Mouse (Mus musculus): Measurements from ENCODE around the gene Bnc1. TPM values are rescaled to one million over a fixed set of nuclear protein-coding genes. Genes with fewer than 3 reads are reported as not detected.

The Bnc1 gene
- polyA plus RNA-seq, 1 experiment = 0.30 TPM

GRCm38 (mm10) chr7:82018031-82018430 lies 25.9 kb upstream of the Bnc1 start:
- H3K36me3 ChIP-seq (ENCODE audit: control insufficient read depth, insufficient read depth, low read length, poor library complexity, severe bottlenecking) = no peaks in the 10 kb centered on the region
- H3K4me1 ChIP-seq (ENCODE audit: control insufficient read depth, insufficient read depth, low read length) = no peaks in the 10 kb centered on the region
- H3K27ac ChIP-seq (ENCODE audit: insufficient read depth, low read length) = no peak overlapping the region
- no peak overlapping the region for H3K4me3 ChIP-seq (ENCODE audit: low read depth, low read length)
- no peak for TF ChIP-seq EP300 (IDR thresholded peaks at IDR 0.05; ENCODE audit: insufficient read depth, low read depth, low read length)
- no peak for TF ChIP-seq POLR2A (IDR thresholded peaks at IDR 0.05; ENCODE audit: insufficient read depth, low read length)
- no peak for TF ChIP-seq CTCF (IDR thresholded peaks at IDR 0.05; ENCODE audit: low read depth, low read length)
- H3K27me3 ChIP-seq (ENCODE audit: control insufficient read depth, insufficient read depth, low read length, poor library complexity, severe bottlenecking) = no peaks in the 10 kb centered on the region
- no peaks in the 10 kb centered on the region for H3K9me3 ChIP-seq (replicated peaks; ENCODE audit: control insufficient read depth, insufficient read depth, low read length, poor library complexity, severe bottlenecking)
- no peak overlapping the region for H3K9ac ChIP-seq (ENCODE audit: low read depth, poor library complexity, severe bottlenecking)

- H3K9ac ChIP-seq (ENCODE audit: low read depth, poor library complexity, severe bottlenecking) = no peak overlapping the region
Observed at GRCm38 (mm10) chr7:82016751-82017710, 24.9 kb upstream of the Bnc1 start.

GRCm38 (mm10) chr7:82012472-82012871 lies 20.4 kb upstream of the Bnc1 start:
- no peaks in the 10 kb centered on the region for H3K27me3 ChIP-seq (ENCODE audit: control insufficient read depth, insufficient read depth, low read length, poor library complexity, severe bottlenecking)
- H3K27ac ChIP-seq (ENCODE audit: insufficient read depth, low read length) = no peak overlapping the region
- no peaks in the 10 kb centered on the region for H3K9me3 ChIP-seq (replicated peaks; ENCODE audit: control insufficient read depth, insufficient read depth, low read length, poor library complexity, severe bottlenecking)
- TF ChIP-seq CTCF (IDR thresholded peaks at IDR 0.05; ENCODE audit: low read depth, low read length) = no peak
- TF ChIP-seq POLR2A (IDR thresholded peaks at IDR 0.05; ENCODE audit: insufficient read depth, low read length) = no peak
- TF ChIP-seq EP300 (IDR thresholded peaks at IDR 0.05; ENCODE audit: insufficient read depth, low read depth, low read length) = no peak
- H3K9ac ChIP-seq (ENCODE audit: low read depth, poor library complexity, severe bottlenecking) = no peak overlapping the region
- H3K36me3 ChIP-seq (ENCODE audit: control insufficient read depth, insufficient read depth, low read length, poor library complexity, severe bottlenecking) = no peaks in the 10 kb centered on the region
- no peaks in the 10 kb centered on the region for H3K4me1 ChIP-seq (ENCODE audit: control insufficient read depth, insufficient read depth, low read length)
- no peak overlapping the region for H3K4me3 ChIP-seq (ENCODE audit: low read depth, low read length)

More at GRCm38 (mm10) chr7:82016751-82017710, 24.9 kb upstream of the Bnc1 start:
- Histone ChIP-seq H3K4me3 (ENCODE audit: low read depth, low read length) (no peak overlapping the region), H3K9me3 (replicated peaks; ENCODE audit: control insufficient read depth, insufficient read depth, low read length, poor library complexity, severe bottlenecking) (no peaks in the 10 kb centered on the region), H3K4me1 (ENCODE audit: control insufficient read depth, insufficient read depth, low read length) (no peaks in the 10 kb centered on the region), H3K27me3 (ENCODE audit: control insufficient read depth, insufficient read depth, low read length, poor library complexity, severe bottlenecking) (no peaks in the 10 kb centered on the region), H3K27ac (ENCODE audit: insufficient read depth, low read length) (no peak overlapping the region), H3K36me3 (ENCODE audit: control insufficient read depth, insufficient read depth, low read length, poor library complexity, severe bottlenecking) (no peaks in the 10 kb centered on the region)
- TF ChIP-seq EP300 (IDR thresholded peaks at IDR 0.05; ENCODE audit: insufficient read depth, low read depth, low read length) = no peak

- Histone ChIP-seq H3K27me3 (ENCODE audit: control insufficient read depth, insufficient read depth, low read length, poor library complexity, severe bottlenecking) (no peaks in the 10 kb centered on the region), H3K4me3 (ENCODE audit: low read depth, low read length) (no peak overlapping the region), H3K9me3 (replicated peaks; ENCODE audit: control insufficient read depth, insufficient read depth, low read length, poor library complexity, severe bottlenecking) (no peaks in the 10 kb centered on the region), H3K9ac (ENCODE audit: low read depth, poor library complexity, severe bottlenecking) (no peak overlapping the region), H3K4me1 (ENCODE audit: control insufficient read depth, insufficient read depth, low read length) (no peaks in the 10 kb centered on the region), H3K27ac (ENCODE audit: insufficient read depth, low read length) (no peak overlapping the region), H3K36me3 (ENCODE audit: control insufficient read depth, insufficient read depth, low read length, poor library complexity, severe bottlenecking) (no peaks in the 10 kb centered on the region)
- TF ChIP-seq CTCF (IDR thresholded peaks at IDR 0.05; ENCODE audit: low read depth, low read length) (no peak), EP300 (IDR thresholded peaks at IDR 0.05; ENCODE audit: insufficient read depth, low read depth, low read length) (no peak), POLR2A (IDR thresholded peaks at IDR 0.05; ENCODE audit: insufficient read depth, low read length) (no peak)
Observed at GRCm38 (mm10) chr7:82011534-82012401, 19.7 kb upstream of the Bnc1 start.

- H3K27ac ChIP-seq (ENCODE audit: insufficient read depth, low read length) = no peak overlapping the region
- no peaks in the 10 kb centered on the region for H3K27me3 ChIP-seq (ENCODE audit: control insufficient read depth, insufficient read depth, low read length, poor library complexity, severe bottlenecking)
- no peak overlapping the region for H3K4me3 ChIP-seq (ENCODE audit: low read depth, low read length)
- no peaks in the 10 kb centered on the region for H3K36me3 ChIP-seq (ENCODE audit: control insufficient read depth, insufficient read depth, low read length, poor library complexity, severe bottlenecking)
- no peak overlapping the region for H3K9ac ChIP-seq (ENCODE audit: low read depth, poor library complexity, severe bottlenecking)
- no peaks in the 10 kb centered on the region for H3K9me3 ChIP-seq (replicated peaks; ENCODE audit: control insufficient read depth, insufficient read depth, low read length, poor library complexity, severe bottlenecking)
- no peak for TF ChIP-seq CTCF (IDR thresholded peaks at IDR 0.05; ENCODE audit: low read depth, low read length)
- TF ChIP-seq POLR2A (IDR thresholded peaks at IDR 0.05; ENCODE audit: insufficient read depth, low read length) = no peak
- no peak for TF ChIP-seq EP300 (IDR thresholded peaks at IDR 0.05; ENCODE audit: insufficient read depth, low read depth, low read length)
- no peaks in the 10 kb centered on the region for H3K4me1 ChIP-seq (ENCODE audit: control insufficient read depth, insufficient read depth, low read length)
Observed at GRCm38 (mm10) chr7:82007151-82007550, 15.1 kb upstream of the Bnc1 start.
